Mouse (Mus musculus) lung, embryonic 14.5 days (tissue): ENCODE results near the gene Fam172a. TPM values are rescaled to one million over a fixed set of nuclear protein-coding genes. Genes with fewer than 3 reads are reported as not detected.

Experiments used
- ATAC-seq: fragments of 200-750 bp; cut with Nextera tagmentation; 2 replicates; pipeline ENCODE4 v1.8.0; 2017; ENCODE audit warnings: mild to moderate bottlenecking, moderate TSS enrichment, moderate library complexity; ENCODE audit not compliant: insufficient read depth
- DNase-seq: peaks from one replicate; pipeline ENCODE4 v3.0.0-alpha.2; 2015
- H3K27ac ChIP-seq: fragments of 300-500 bp; sonication (generic); 2 replicates; pipeline ENCODE4 v1.5.1; 2014; ENCODE audit warnings: low read depth, mild to moderate bottlenecking, moderate library complexity
- H3K27me3 ChIP-seq: fragments of 300-500 bp; sonication (generic); 2 replicates; pipeline ENCODE4 v1.6.1; 2014; ENCODE audit warnings: low read length, control low read depth; ENCODE audit not compliant: insufficient read depth
- H3K36me3 ChIP-seq: fragments of 300-500 bp; sonication (generic); 2 replicates; pipeline ENCODE4 v1.6.1; 2014; ENCODE audit warnings: control low read depth; ENCODE audit not compliant: insufficient read depth
- H3K4me1 ChIP-seq: fragments of 300-500 bp; sonication (generic); 2 replicates; pipeline ENCODE4 v1.6.1; 2014; ENCODE audit warnings: antibody characterized with exemption, control low read depth; ENCODE audit not compliant: insufficient read depth
- H3K4me2 ChIP-seq: fragments of 300-500 bp; sonication (generic); 2 replicates; pipeline ENCODE4 v1.6.1; 2014; ENCODE audit warnings: mild to moderate bottlenecking
- H3K4me3 ChIP-seq: fragments of 300-500 bp; sonication (generic); 2 replicates; pipeline ENCODE4 v1.5.1; 2014; ENCODE audit warnings: low read depth, low read length
- H3K9ac ChIP-seq: fragments of 300-500 bp; sonication (generic); 2 replicates; pipeline ENCODE4 v1.6.1; 2014
- H3K9me3 ChIP-seq: fragments of 300-500 bp; sonication (generic); 2 replicates; pipeline ENCODE4 v1.6.1; 2016; ENCODE audit warnings: low read depth, low read length, control low read depth
- CTCF ChIP-seq: IDR thresholded peaks from 2 replicates; pipeline ENCODE4 v1.5.1; 2016; ENCODE audit warnings: antibody characterized with exemption, low read depth
- WGBS: fragments of 180-500 bp; shearing (Covaris S2); extraction: QIAGEN DNeasy Blood & Tissue Kit; methylation state at CpG from one replicate; pipeline ENCODE4 v1.1.7; 2014; 5-methylcytosine and 5-hydroxymethylcytosine counted together
- polyA plus RNA-seq: library from polyadenylated mRNA; unstranded; fragments of >200 nt; fragmentation: Nextera tagmentation; extraction: Ambion mirVana; gene quantifications from 2 replicates; pipeline ENCODE4 v1.2.1, GENCODE M21; 2014

The Fam172a gene
- polyA plus RNA-seq, 1 experiment from 2014 or later, result 31.4 TPM

- DNase-seq, result no peak
- 0 out of 2 replicates have a peak, but pooled peaks cover 3% of the 10 kb centered on the region for H3K4me1 ChIP-seq
- ATAC-seq, result no peak
- no peak overlapping the region for H3K9ac ChIP-seq
- WGBS, result 54% methylated on average over 3 of the region's 3 CpGs
- H3K36me3 ChIP-seq, result no peaks in the 10 kb centered on the region
- TF ChIP-seq CTCF, result no peak
- H3K4me2 ChIP-seq, result no peak overlapping the region
- peaks cover 91% of the 10 kb centered on the region for H3K27me3 ChIP-seq
- H3K27ac ChIP-seq, result no peak overlapping the region
- H3K9me3 ChIP-seq, result no peaks in the 10 kb centered on the region
- H3K4me3 ChIP-seq, result no peak overlapping the region
These were observed 478.4 kb downstream of the Fam172a start for GRCm38 (mm10) chr13:78180261-78180660.

DNA sequence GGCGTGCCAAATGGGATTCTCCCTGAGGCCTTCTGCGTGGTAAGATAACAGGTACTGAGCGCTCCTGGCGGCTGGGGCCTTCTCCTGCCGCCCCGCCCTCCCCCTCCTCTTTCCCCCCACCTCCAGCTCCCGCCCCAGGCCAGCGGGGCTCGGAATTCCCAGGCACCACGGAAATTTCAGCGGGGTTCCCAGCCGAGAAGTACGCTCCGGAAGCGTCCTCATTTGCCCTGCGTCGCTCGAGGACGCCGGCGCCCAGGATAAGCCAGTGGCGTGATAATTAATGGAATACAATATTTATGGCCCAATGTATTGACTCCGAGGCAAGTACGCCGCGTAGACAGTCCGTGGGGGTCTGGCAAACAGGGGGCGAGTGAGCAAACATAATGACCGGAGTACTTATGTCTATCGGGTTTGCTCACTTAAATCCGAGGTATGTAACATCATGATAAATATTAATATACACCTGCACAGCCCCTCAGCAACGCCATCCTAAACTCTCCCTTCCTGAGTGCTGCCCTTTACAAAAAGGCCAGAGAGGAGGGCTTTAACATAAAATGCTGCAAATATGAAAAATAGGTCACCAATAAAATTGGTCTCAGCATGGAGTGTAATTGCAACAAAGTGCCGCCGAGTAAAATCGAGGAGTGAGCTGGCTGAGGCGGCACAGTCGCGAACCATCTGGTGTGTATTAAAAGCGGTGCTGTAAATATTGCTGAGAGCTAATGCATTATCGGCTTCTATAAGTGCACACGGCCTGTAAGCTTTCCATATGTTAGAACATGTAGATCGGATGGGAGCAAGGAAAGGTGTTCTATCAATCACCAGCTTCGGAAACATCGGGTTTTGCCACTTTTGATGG is 479.5 kb downstream of the Fam172a start:
- 0 out of 2 replicates have a peak, but pooled peaks cover 3% of the 10 kb centered on the region for H3K4me1 ChIP-seq
- peak; percentile 33; the same call in 1 of the 2 replicates for ATAC-seq

GRCm38 (mm10) chr13:78181930-78182558 is 480.2 kb downstream of the Fam172a start:
- WGBS, result 15% methylated on average over 14 of the region's 14 CpGs

More for the DNA sequence above, 479.5 kb downstream of the Fam172a start:
- H3K27ac ChIP-seq, result no peak overlapping the region
- H3K9ac ChIP-seq, result no peak overlapping the region
- no peaks in the 10 kb centered on the region for H3K9me3 ChIP-seq
- peak; percentile 45 for DNase-seq
- WGBS, result under 1% methylated on average over 44 of the region's 44 CpGs
- peak overlapping the region; percentile 28 for H3K4me3 ChIP-seq
- peaks cover 91% of the 10 kb centered on the region for H3K27me3 ChIP-seq
- no peak for TF ChIP-seq CTCF
- peak overlapping the region; percentile 60 for H3K4me2 ChIP-seq
- no peaks in the 10 kb centered on the region for H3K36me3 ChIP-seq

DNA sequence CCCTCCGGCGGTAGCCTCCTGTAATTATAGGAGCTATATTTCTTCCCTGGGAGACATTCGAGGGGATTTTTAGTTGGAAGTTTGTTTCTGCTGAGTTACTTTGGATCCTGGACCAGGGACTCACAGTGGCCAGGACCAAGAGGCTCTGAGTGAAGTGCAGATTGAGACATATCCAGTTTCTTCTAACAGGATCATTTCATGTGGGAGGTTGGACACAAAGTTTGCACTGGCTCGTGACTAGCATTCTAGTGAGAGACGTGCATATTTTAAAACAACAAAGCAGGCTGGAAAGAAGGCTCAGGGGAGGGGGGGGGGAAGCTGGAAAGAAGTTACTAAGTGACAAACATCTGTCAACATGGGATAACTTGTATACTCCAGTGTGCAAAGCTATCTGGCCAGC is 481.2 kb downstream of the Fam172a start:
- Histone ChIP-seq H3K36me3 (no peaks in the 10 kb centered on the region), H3K27ac (no peak overlapping the region), H3K9me3 (no peaks in the 10 kb centered on the region), H3K4me1 (0 out of 2 replicates have a peak, but pooled peaks cover 3% of the 10 kb centered on the region), H3K4me2 (no peak overlapping the region), H3K27me3 (peaks cover 93% of the 10 kb centered on the region), H3K4me3 (no peak overlapping the region), H3K9ac (no peak overlapping the region)
- no peak for TF ChIP-seq CTCF
- no peak for DNase-seq
- 35% methylated on average over 5 of the region's 5 CpGs for WGBS
- no peak for ATAC-seq

More at GRCm38 (mm10) chr13:78181930-78182558, 480.2 kb downstream of the Fam172a start:
- Histone ChIP-seq H3K4me2 (peak overlapping the region; percentile 60), H3K27ac (no peak overlapping the region), H3K9me3 (no peaks in the 10 kb centered on the region), H3K9ac (no peak overlapping the region), H3K4me3 (peak overlapping the region; percentile 28), H3K36me3 (no peaks in the 10 kb centered on the region), H3K27me3 (peaks cover 91% of the 10 kb centered on the region), H3K4me1 (0 out of 2 replicates have a peak, but pooled peaks cover 3% of the 10 kb centered on the region)
- no peak for TF ChIP-seq CTCF
- DNase-seq, result no peak
- ATAC-seq, result no peak

GRCm38 (mm10) chr13:78183986-78184385 is 482.2 kb downstream of the Fam172a start:
- Histone ChIP-seq H3K27ac (no peak overlapping the region), H3K9me3 (no peaks in the 10 kb centered on the region), H3K4me1 (0 out of 2 replicates have a peak, but pooled peaks cover 3% of the 10 kb centered on the region), H3K27me3 (peaks cover 89% of the 10 kb centered on the region), H3K4me3 (no peak overlapping the region), H3K9ac (no peak overlapping the region), H3K36me3 (no peaks in the 10 kb centered on the region), H3K4me2 (no peak overlapping the region)
- 39% methylated on average over 5 of the region's 5 CpGs for WGBS
- ATAC-seq, result no peak
- DNase-seq, result no peak
- TF ChIP-seq CTCF, result no peak

GRCm38 (mm10) chr13:78184786-78185466 is 483.1 kb downstream of the Fam172a start:
- ATAC-seq, result no peak
- 27% methylated on average over 14 of the region's 14 CpGs for WGBS

More at GRCm38 (mm10) chr13:78184786-78185466, 483.1 kb downstream of the Fam172a start:
- Histone ChIP-seq H3K4me2 (no peak overlapping the region), H3K9me3 (no peaks in the 10 kb centered on the region), H3K27ac (no peak overlapping the region), H3K9ac (no peak overlapping the region), H3K4me1 (no peaks in the 10 kb centered on the region), H3K36me3 (no peaks in the 10 kb centered on the region), H3K27me3 (peaks cover 86% of the 10 kb centered on the region), H3K4me3 (no peak overlapping the region)
- no peak for TF ChIP-seq CTCF
- no peak for DNase-seq
